Mouse (Mus musculus): ENCODE measurements at regions not wholly inside any gene's neighbourhood (a gene's known extent, or its start where the extent isn't known, plus 50 kb on each side); places are given as distances from the start of the nearest gene placed in this dataset.
"Not testable (repeated sequence)": the region's sequence is repeated elsewhere in the genome, so short reads cannot be mapped to it uniquely, and the experiment has no call there.

DNA sequence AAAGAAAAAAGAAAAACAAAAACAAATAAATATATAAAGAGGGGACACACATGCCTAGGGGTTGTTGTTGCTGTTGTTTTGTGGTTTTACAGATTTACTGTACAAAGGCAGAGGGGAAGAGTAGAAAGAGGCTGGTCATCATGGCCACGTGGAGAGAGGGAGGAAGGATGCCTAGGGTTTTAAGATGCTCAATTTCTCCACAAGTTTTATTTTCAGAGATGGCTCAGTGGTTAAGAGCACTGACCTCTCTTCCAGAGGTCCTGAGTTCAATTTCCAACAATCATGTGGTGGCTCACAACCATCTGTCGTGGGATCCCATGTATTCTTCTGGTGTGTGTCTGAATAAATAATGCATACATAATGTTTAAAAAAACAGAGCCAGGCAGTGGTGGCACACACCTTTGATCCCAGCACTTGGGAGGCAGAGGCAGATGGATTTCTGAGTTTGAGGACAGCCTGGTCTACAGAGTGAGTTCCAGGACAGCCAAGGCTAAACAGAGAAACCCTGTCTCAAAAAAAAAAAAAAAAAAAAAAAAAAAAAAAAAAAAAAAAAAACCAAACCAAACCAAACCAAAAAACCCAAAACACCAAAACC is 1364.6 kb downstream of the Zfp704 start:
- TF ChIP-seq USF1 (IDR thresholded peaks at IDR 0.05; ENCODE audit: low read depth); POLR2A (IDR thresholded peaks at IDR 0.05; ENCODE audit: insufficient read length, low read depth); MAX (IDR thresholded peaks at IDR 0.05; ENCODE audit: low read depth): not testable (repeated sequence)

Measured in myocyte (in vitro differentiated cells).